Mouse (Mus musculus) megakaryocyte, embryonic 14.5 days (primary cell): ENCODE results near the gene Dock7.

Experiments
- FLI1 ChIP-seq: IDR thresholded peaks from 2 replicates; pipeline ENCODE4 v1.6.1; 2012; ENCODE audit warnings: low read length, inconsistent platforms, mixed read lengths
- GATA1 ChIP-seq: IDR thresholded peaks from 3 replicates; pipeline ENCODE4 v1.6.1; 2012; ENCODE audit warnings: mixed read lengths, low read length, inconsistent platforms, borderline replicate concordance

DNA sequence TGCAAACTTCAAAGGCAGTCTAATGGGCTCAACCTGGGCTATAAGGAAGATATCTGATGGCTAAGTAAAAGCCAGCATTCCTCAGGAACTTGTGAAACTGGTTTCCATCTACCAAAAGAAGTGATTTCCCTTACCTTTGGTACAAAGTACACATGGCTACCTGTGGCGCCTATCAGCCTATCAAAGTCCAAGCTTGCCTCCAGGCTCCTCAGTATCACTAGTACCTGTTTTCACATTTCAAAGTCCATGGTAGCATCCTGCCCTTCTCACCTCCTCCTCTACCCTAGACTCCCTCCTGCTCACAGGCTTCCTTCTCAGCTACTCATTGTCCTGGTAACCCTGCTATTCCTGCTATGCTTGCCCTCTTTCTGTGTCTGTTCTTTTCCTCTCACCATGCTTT is 202.5 kb downstream of the Dock7 start:
- TF ChIP-seq GATA1 (no peak), FLI1 (no peak)
